Mouse (Mus musculus) hindbrain, embryonic 14.5 days (tissue): ENCODE results near the gene Tll2. TPM values are rescaled to one million over a fixed set of nuclear protein-coding genes. Genes with fewer than 3 reads are reported as not detected.

Experiments used
- ATAC-seq: fragments of 200-750 bp; cut with Nextera tagmentation; 2 replicates; pipeline ENCODE4 v1.8.0; 2017; ENCODE audit warnings: moderate number of reproducible peaks, mild to moderate bottlenecking, moderate TSS enrichment, moderate library complexity; ENCODE audit not compliant: low FRiP score
- DNase-seq: peaks from one replicate; pipeline ENCODE4 v3.0.0-alpha.2; 2015; ENCODE audit warnings: low spot score
- H3K27ac ChIP-seq: fragments of 300-500 bp; sonication (generic); 2 replicates; pipeline ENCODE4 v1.5.1; 2014; ENCODE audit warnings: mild to moderate bottlenecking, moderate library complexity
- H3K27me3 ChIP-seq: fragments of 300-500 bp; sonication (generic); 2 replicates; pipeline ENCODE4 v1.6.1; 2014; ENCODE audit warnings: mild to moderate bottlenecking, low read length, mixed read lengths; ENCODE audit not compliant: control insufficient read depth, insufficient read depth
- H3K36me3 ChIP-seq: fragments of 300-500 bp; sonication (generic); replicated peaks from 2 replicates; pipeline ENCODE4 v1.6.1; 2014; ENCODE audit not compliant: control insufficient read depth, insufficient read depth
- H3K4me1 ChIP-seq: fragments of 300-500 bp; sonication (generic); replicated peaks from 2 replicates; pipeline ENCODE4 v1.6.1; 2014; ENCODE audit warnings: antibody characterized with exemption, low read length, mixed read lengths; ENCODE audit not compliant: control insufficient read depth, insufficient read depth
- H3K4me2 ChIP-seq: fragments of 300-500 bp; sonication (generic); replicated peaks from 2 replicates; pipeline ENCODE4 v1.6.1; 2014; ENCODE audit warnings: mild to moderate bottlenecking, moderate library complexity
- H3K4me3 ChIP-seq: fragments of 300-500 bp; sonication (generic); replicated peaks from 2 replicates; pipeline ENCODE4 v1.5.1; 2014; ENCODE audit warnings: mild to moderate bottlenecking, low read length
- H3K9ac ChIP-seq: fragments of 300-500 bp; sonication (generic); 2 replicates; pipeline ENCODE4 v1.6.1; 2014
- H3K9me3 ChIP-seq: fragments of 300-500 bp; sonication (generic); 2 replicates; pipeline ENCODE4 v1.6.1; 2016; ENCODE audit warnings: low read length; ENCODE audit not compliant: control insufficient read depth
- WGBS: fragments of 180-500 bp; shearing (Covaris S2); extraction: QIAGEN DNeasy Blood & Tissue Kit; methylation state at CpG from one replicate; pipeline ENCODE4 v1.1.7; 2014; 5-methylcytosine and 5-hydroxymethylcytosine counted together
- polyA plus RNA-seq: library from polyadenylated mRNA; unstranded; fragments of >200 nt; fragmentation: Nextera tagmentation; extraction: Ambion mirVana; gene quantifications from 2 replicates; pipeline ENCODE4 v1.2.1, GENCODE M21; 2014

The Tll2 gene
- polyA plus RNA-seq, 1 experiment from 2014 or later: 0.59 TPM

- Histone ChIP-seq H3K27me3 (peaks cover 5% of the 10 kb centered on the region; the same call in 1 of the 2 replicates), H3K9ac (no peak overlapping the region), H3K27ac (no peak overlapping the region), H3K9me3 (no peaks in the 10 kb centered on the region), H3K36me3 (no peaks in the 10 kb centered on the region), H3K4me3 (no peak overlapping the region), H3K4me2 (no peak overlapping the region), H3K4me1 (peaks cover 21% of the 10 kb centered on the region)
- WGBS: 76% methylated on average over 7 of the region's 7 CpGs
- DNase-seq (no peak), ATAC-seq (no peak)
Measured at GRCm38 (mm10) chr19:41108666-41109065, 98.0 kb downstream of the Tll2 start.

- no peak for ATAC-seq
- H3K36me3 ChIP-seq: no peaks in the 10 kb centered on the region
- peaks cover 5% of the 10 kb centered on the region; the same call in 1 of the 2 replicates for H3K27me3 ChIP-seq
- no peak for DNase-seq
- peaks cover 17% of the 10 kb centered on the region for H3K4me1 ChIP-seq
- H3K27ac ChIP-seq: no peak overlapping the region
- no peaks in the 10 kb centered on the region for H3K9me3 ChIP-seq
- H3K9ac ChIP-seq: no peak overlapping the region
- no peak overlapping the region for H3K4me3 ChIP-seq
- H3K4me2 ChIP-seq: no peak overlapping the region
- WGBS: 74% methylated on average over 8 of the region's 8 CpGs
Measured at GRCm38 (mm10) chr19:41107530-41107929, 99.1 kb downstream of the Tll2 start.

DNA sequence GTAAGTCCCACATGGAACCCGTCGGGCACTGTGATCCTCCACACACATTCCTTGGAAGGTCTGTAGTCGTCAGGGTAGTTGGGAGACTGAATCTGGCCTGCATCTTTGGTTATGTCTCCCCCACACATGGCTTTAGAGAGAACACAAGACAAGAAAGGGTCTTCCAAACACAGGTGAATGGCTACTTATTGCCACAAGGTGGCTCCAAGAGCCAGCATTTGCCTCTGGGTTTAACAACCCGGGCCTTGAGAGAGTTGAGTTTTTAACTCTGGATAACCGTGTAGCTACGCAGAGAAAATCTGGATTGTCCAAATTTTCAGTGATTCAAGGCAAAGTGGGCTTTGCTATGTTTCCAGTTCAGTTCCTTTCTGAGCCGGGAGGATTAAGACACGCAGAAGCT lies 101.7 kb downstream of the Tll2 start:
- DNase-seq (peak; percentile 78), ATAC-seq (no peak)
- no peak overlapping the region for H3K27ac ChIP-seq
- H3K36me3 ChIP-seq: no peaks in the 10 kb centered on the region
- H3K4me3 ChIP-seq: no peak overlapping the region
- peaks cover 5% of the 10 kb centered on the region; the same call in 1 of the 2 replicates for H3K27me3 ChIP-seq
- H3K4me1 ChIP-seq: 0 out of 2 replicates have a peak, but pooled peaks cover 6% of the 10 kb centered on the region
- H3K9me3 ChIP-seq: no peaks in the 10 kb centered on the region
- 37% methylated on average over 8 of the region's 8 CpGs for WGBS
- no peak overlapping the region for H3K9ac ChIP-seq
- no peak overlapping the region for H3K4me2 ChIP-seq

- H3K27ac ChIP-seq: no peak overlapping the region
- 65% methylated on average over 8 of the region's 8 CpGs for WGBS
- H3K4me2 ChIP-seq: no peak overlapping the region
- DNase-seq (peak; percentile 71), ATAC-seq (peak; percentile 70; the same call in 1 of the 2 replicates)
- H3K9ac ChIP-seq: no peak overlapping the region
- H3K27me3 ChIP-seq: peaks cover 5% of the 10 kb centered on the region; the same call in 1 of the 2 replicates
- H3K9me3 ChIP-seq: no peaks in the 10 kb centered on the region
- no peak overlapping the region for H3K4me3 ChIP-seq
- no peaks in the 10 kb centered on the region for H3K36me3 ChIP-seq
- H3K4me1 ChIP-seq: no peaks in the 10 kb centered on the region
Measured at GRCm38 (mm10) chr19:41101390-41101789, 105.2 kb downstream of the Tll2 start.

- H3K9me3 ChIP-seq: no peaks in the 10 kb centered on the region
- H3K9ac ChIP-seq: no peak overlapping the region
- H3K4me3 ChIP-seq: no peak overlapping the region
- H3K4me1 ChIP-seq: no peaks in the 10 kb centered on the region
- no peak overlapping the region for H3K4me2 ChIP-seq
- no peak for DNase-seq
- WGBS: 80% methylated on average over 7 of the region's 7 CpGs
- peak; percentile 34; the same call in 1 of the 2 replicates for ATAC-seq
- no peak overlapping the region for H3K27ac ChIP-seq
- H3K27me3 ChIP-seq: 0 out of 2 replicates have a peak, but pooled peaks cover 5% of the 10 kb centered on the region
- H3K36me3 ChIP-seq: no peaks in the 10 kb centered on the region
Measured at GRCm38 (mm10) chr19:41100863-41101262, 105.8 kb downstream of the Tll2 start.

DNA sequence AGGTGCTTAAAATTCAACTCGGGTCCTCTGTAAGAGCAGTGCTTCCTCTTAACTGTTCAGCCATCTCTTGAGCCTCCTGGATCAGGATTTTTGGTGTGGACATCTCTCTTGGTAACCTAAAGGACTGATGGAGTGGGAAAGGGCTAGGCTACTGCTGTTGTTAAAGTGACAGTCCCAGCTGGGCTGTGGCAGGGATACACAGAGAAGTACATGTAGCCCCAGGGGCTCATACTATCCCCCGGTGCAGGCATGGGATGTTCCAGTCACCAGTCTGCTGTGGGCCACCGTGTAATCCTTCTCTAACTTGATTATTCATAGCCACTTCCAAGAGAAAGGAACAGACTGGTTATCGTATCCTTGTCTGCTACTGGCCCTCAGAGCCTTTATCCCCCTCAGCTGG lies 109.6 kb downstream of the Tll2 start:
- H3K27me3 ChIP-seq: no peaks in the 10 kb centered on the region
- H3K4me2 ChIP-seq: no peak overlapping the region
- no peak overlapping the region for H3K9ac ChIP-seq
- no peak overlapping the region for H3K4me3 ChIP-seq
- no peak for DNase-seq
- H3K27ac ChIP-seq: no peak overlapping the region
- H3K36me3 ChIP-seq: no peaks in the 10 kb centered on the region
- no peaks in the 10 kb centered on the region for H3K9me3 ChIP-seq
- H3K4me1 ChIP-seq: no peaks in the 10 kb centered on the region
- ATAC-seq: no peak
- 41% methylated on average over 4 of the region's 4 CpGs for WGBS

- no peaks in the 10 kb centered on the region for H3K36me3 ChIP-seq
- DNase-seq (no peak), ATAC-seq (no peak)
- no peak overlapping the region for H3K9ac ChIP-seq
- no peaks in the 10 kb centered on the region for H3K9me3 ChIP-seq
- no peak overlapping the region for H3K4me2 ChIP-seq
- H3K27ac ChIP-seq: no peak overlapping the region
- 0 out of 2 replicates have a peak, but pooled peaks cover 4% of the 10 kb centered on the region for H3K4me1 ChIP-seq
- H3K27me3 ChIP-seq: no peaks in the 10 kb centered on the region; the same call in 1 of the 2 replicates
- H3K4me3 ChIP-seq: no peak overlapping the region
- 89% methylated on average over 2 of the region's 2 CpGs for WGBS
Measured at GRCm38 (mm10) chr19:41091901-41092300, 114.7 kb downstream of the Tll2 start.

DNA sequence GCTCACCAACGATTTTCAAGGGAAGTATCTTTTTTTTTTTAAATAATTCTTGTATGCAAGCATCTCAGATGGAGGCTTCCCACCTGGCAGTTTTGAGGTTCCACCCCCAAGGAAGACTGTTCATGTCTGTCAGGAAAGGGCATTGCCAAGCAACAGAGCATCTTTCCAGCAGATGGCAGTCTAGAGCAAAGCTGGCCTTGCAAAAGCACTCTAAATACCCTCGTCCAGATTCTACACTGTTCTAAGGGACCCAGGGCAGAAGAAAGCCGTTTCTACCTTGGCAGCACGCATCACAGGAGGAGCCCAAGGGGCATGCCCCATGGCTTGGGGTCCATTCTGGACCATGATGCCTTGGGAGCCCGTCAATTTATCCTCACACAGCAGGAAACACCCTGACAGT lies 116.8 kb downstream of the Tll2 start:
- H3K4me2 ChIP-seq: no peak overlapping the region
- peak; percentile 39; the same call in 1 of the 2 replicates for ATAC-seq
- H3K27ac ChIP-seq: no peak overlapping the region
- 13% methylated on average over 5 of the region's 5 CpGs for WGBS
- no peak overlapping the region for H3K9ac ChIP-seq
- no peak overlapping the region for H3K4me3 ChIP-seq
- H3K36me3 ChIP-seq: no peaks in the 10 kb centered on the region
- H3K27me3 ChIP-seq: no peaks in the 10 kb centered on the region; the same call in 1 of the 2 replicates
- 0 out of 2 replicates have a peak, but pooled peaks cover 4% of the 10 kb centered on the region for H3K4me1 ChIP-seq
- peak; percentile 90 for DNase-seq
- no peaks in the 10 kb centered on the region for H3K9me3 ChIP-seq

- Histone ChIP-seq H3K4me1 (0 out of 2 replicates have a peak, but pooled peaks cover 4% of the 10 kb centered on the region), H3K9ac (no peak overlapping the region), H3K27ac (no peak overlapping the region), H3K27me3 (no peaks in the 10 kb centered on the region; the same call in 1 of the 2 replicates), H3K36me3 (no peaks in the 10 kb centered on the region), H3K4me2 (0 out of 2 replicates have a peak overlapping the region, but pooled peaks have one; percentile 7), H3K4me3 (no peak overlapping the region), H3K9me3 (no peaks in the 10 kb centered on the region)
- DNase-seq (no peak), ATAC-seq (no peak)
- WGBS: 50% methylated on average over 18 of the region's 18 CpGs
Measured at GRCm38 (mm10) chr19:41088491-41088890, 118.1 kb downstream of the Tll2 start.

GRCm38 (mm10) chr19:41087901-41088300 lies 118.7 kb downstream of the Tll2 start:
- H3K27me3 ChIP-seq: no peaks in the 10 kb centered on the region; the same call in 1 of the 2 replicates
- 67% methylated on average over 4 of the region's 4 CpGs for WGBS
- ATAC-seq (no peak), DNase-seq (no peak)
- 0 out of 2 replicates have a peak, but pooled peaks cover 4% of the 10 kb centered on the region for H3K4me1 ChIP-seq
- no peaks in the 10 kb centered on the region for H3K9me3 ChIP-seq
- no peaks in the 10 kb centered on the region for H3K36me3 ChIP-seq
- H3K4me3 ChIP-seq: no peak overlapping the region
- no peak overlapping the region for H3K27ac ChIP-seq
- H3K4me2 ChIP-seq: no peak overlapping the region
- H3K9ac ChIP-seq: no peak overlapping the region
